Mouse (Mus musculus): Measurements from ENCODE around the gene Qars. TPM values are rescaled to one million over a fixed set of nuclear protein-coding genes. Genes with fewer than 3 reads are reported as not detected.

The Qars gene
- total RNA-seq (2021) = 10 to 100 TPM; 77.4 to 91.5 TPM
- long read RNA-seq, experiment 1, transcript Qars-201 (24 exons, 2,800 nt) = major isoform, 28 of 42 reads
- long read RNA-seq, experiment 1, partial matches to known transcripts = 10 of 42 reads
- long read RNA-seq, experiment 1, other reads (novel, unspliced or antisense) = 4 of 42 reads
- long read RNA-seq, experiment 2, transcript Qars-201 (24 exons, 2,800 nt) = major isoform, 26 of 34 reads
- long read RNA-seq, experiment 2, partial matches to known transcripts = 6 of 34 reads
- long read RNA-seq, experiment 2, other reads (novel, unspliced or antisense) = 2 of 34 reads

GRCm38 (mm10) chr9:108507619-108508434 is at the start of gene Qars:
Gene Qars, plus strand, starts transcription at chr9:108507706.
- peak; percentile 91 to 96 for DNase-seq (ENCODE audit: low spot score in 2 of 2)

- DNase-seq (ENCODE audit: low spot score in 2 of 2) = no peak
Observed at GRCm38 (mm10) chr9:108459939-108460318, 47.6 kb upstream of the Qars start.

GRCm38 (mm10) chr9:108460319-108461178 is 47.0 kb upstream of the Qars start, which contains the start of gene Ccdc71:
Gene Ccdc71, plus strand, starts transcription at chr9:108460527.
- peak; percentile 84 to 87 for DNase-seq (ENCODE audit: low spot score in 2 of 2)

- no peak for DNase-seq (ENCODE audit: low spot score in 2 of 2)
Observed at GRCm38 (mm10) chr9:108461181-108461631, 46.3 kb upstream of the Qars start, which contains the start of gene Klhdc8b. Gene Klhdc8b, minus strand, starts transcription at chr9:108461581.

GRCm38 (mm10) chr9:108461675-108462074 is 45.8 kb upstream of the Qars start:
- no peak for DNase-seq (ENCODE audit: low spot score in 2 of 2)

GRCm38 (mm10) chr9:108462192-108462591 is 45.3 kb upstream of the Qars start:
- DNase-seq (ENCODE audit: low spot score in 2 of 2) = no peak

- DNase-seq (ENCODE audit: low spot score in 2 of 2) = no peak
Observed at GRCm38 (mm10) chr9:108463713-108464112, 43.8 kb upstream of the Qars start.

GRCm38 (mm10) chr9:108466219-108466618 is 41.3 kb upstream of the Qars start:
- no peak for DNase-seq (ENCODE audit: low spot score in 2 of 2)

GRCm38 (mm10) chr9:108469430-108469829 is 38.1 kb upstream of the Qars start:
- DNase-seq (ENCODE audit: low spot score in 2 of 2) = no peak

- DNase-seq (ENCODE audit: low spot score in 2 of 2) = no peak
Observed at GRCm38 (mm10) chr9:108469845-108470244, 37.7 kb upstream of the Qars start.

GRCm38 (mm10) chr9:108474528-108474927 is 33.0 kb upstream of the Qars start:
- no peak for DNase-seq (ENCODE audit: low spot score in 2 of 2)

GRCm38 (mm10) chr9:108478638-108479156 is 28.8 kb upstream of the Qars start:
- peak; percentile 47 to 50 for DNase-seq (ENCODE audit: low spot score in 2 of 2)

GRCm38 (mm10) chr9:108479241-108479640 is 28.3 kb upstream of the Qars start:
- no peak for DNase-seq (ENCODE audit: low spot score in 2 of 2)

GRCm38 (mm10) chr9:108479721-108480351 is 27.7 kb upstream of the Qars start, which contains the start of gene Lamb2:
Gene Lamb2, plus strand, starts transcription at chr9:108479736.
- DNase-seq (ENCODE audit: low spot score in 2 of 2) = peak in 1 of 2 experiments; percentile 45

GRCm38 (mm10) chr9:108480813-108481519 is 26.5 kb upstream of the Qars start:
- no peak for DNase-seq (ENCODE audit: low spot score in 2 of 2)

- DNase-seq (ENCODE audit: low spot score in 2 of 2) = no peak
Observed at GRCm38 (mm10) chr9:108481520-108482210, 25.8 kb upstream of the Qars start.

GRCm38 (mm10) chr9:108483051-108483790 is 24.3 kb upstream of the Qars start:
- DNase-seq (ENCODE audit: low spot score in 2 of 2) = no peak

GRCm38 (mm10) chr9:108484021-108484420 is 23.5 kb upstream of the Qars start:
- DNase-seq (ENCODE audit: low spot score in 2 of 2) = no peak
